Mouse (Mus musculus) liver, postnatal 0 days (tissue): Measurements from ENCODE around the gene Hsd3b7.
A peak's percentile ranks its signal among the peaks of the same experiment; 100 is the strongest.

ENCODE experiments used
- CTCF ChIP-seq: sonication (generic); IDR thresholded peaks from 2 replicates; pipeline ENCODE4 v1.5.1; 2016; ENCODE audit warnings: antibody characterized with exemption, low read depth
- EP300 ChIP-seq: IDR thresholded peaks from 2 replicates; pipeline ENCODE4 v1.6.1; 2016; ENCODE audit warnings: antibody characterized with exemption, low read depth, mild to moderate bottlenecking

DNA sequence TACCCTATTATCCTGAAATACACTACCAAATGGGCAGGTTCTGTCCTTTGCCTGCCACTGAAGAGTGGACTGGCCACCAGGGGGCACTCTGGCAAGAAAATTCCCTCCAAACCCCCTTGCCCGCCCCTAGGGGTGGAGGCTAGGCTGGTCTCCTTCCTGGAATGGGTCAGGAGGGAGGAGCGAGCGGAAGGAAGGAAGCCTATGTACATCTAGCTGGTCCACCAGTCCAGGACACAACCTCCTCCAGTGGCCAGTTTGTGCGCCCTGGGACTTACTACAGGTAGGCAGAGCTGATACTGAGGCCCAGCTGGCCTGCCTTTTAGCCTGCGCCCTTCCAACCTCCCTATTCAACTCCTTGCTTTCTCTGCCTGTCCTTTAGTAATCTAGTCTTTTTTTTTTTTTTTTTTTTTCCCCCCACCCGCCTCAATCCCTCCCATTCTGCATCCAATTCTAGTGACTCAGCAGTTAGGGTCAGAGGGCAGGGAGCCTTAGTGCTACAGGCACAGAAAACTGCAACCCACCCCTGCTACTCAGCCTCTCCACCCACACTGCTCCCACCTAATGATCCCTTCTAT, at the start of gene Hsd3b7:
- TF ChIP-seq CTCF, result peak; percentile 97
- TF ChIP-seq EP300, result peak; percentile 65; the same call in 1 of the 2 replicates
